Mouse (Mus musculus): ENCODE data around the gene Gm20489. TPM values are rescaled to one million over a fixed set of nuclear protein-coding genes. Genes with fewer than 3 reads are reported as not detected.

Gm20489 gene
- total RNA-seq, 2 experiments from 2014 or later: not detected

DNA sequence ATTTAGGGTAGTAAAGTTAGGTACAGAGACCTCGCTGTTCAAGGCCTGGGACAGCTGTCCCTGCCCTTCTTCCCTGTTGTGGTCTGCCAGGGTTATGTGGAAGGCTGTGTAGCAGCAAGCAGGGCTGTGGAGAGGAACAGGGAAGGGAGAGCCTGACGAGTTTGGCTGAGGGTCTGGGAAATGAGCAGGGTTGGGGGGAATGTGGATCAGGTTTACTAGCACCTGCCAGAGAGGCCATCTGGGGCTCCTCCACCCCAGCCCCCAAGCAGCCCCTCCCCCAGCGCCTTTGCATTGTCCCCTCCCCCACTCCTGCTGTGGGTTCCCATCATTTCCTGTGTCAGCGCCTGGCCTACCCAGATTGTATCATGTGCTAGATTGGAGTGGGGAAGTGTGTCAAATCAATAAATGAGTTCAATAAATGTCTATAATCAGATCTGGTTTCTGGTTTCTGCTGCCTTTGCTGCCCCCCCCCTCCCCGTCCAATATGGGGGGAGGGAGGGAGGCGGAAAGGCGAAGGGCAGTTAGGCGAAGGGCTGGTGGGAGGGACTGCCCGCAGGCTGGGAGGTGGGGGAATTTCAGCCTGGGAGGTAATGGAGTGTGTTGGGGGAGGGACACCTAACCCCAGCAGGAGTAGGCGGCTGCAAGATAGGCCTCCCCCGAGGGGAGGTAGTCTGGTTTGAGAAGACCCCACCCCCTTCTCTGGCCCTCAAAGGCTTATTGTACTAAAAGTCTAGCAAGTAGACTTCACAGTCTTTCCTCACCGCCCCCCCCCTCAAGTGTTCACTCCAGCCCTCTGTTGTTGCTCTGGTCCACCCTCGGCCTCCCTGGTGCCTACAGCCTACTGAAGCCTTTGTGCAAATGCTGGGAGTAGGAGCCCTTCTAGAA is 8.1 kb downstream of the Gm20489 start:
- DNase-seq: no peak

- DNase-seq: peak; percentile 24
Measured at GRCm38 (mm10) chrX:101256603-101257002, 12.2 kb downstream of the Gm20489 start.

DNA sequence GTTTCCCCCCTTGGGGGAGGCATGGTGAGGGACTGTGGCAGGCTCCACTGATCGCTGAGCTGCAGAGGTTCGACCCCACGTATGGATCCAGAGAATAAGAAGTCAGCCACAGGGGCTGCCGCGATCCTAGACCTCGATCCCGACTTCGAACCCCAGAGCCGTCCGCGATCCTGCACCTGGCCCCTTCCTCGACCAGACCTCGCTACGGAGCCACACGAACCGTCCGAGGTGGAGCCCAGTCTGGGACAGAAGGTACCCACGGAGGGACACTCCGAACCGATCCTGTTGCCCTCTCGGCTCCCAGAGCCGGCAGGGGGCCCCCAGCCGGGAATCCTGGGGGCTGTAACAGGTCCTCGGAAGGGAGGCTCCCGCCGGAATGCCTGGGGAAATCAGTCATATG is 14.1 kb downstream of the Gm20489 start:
- peak; percentile 6 for DNase-seq

DNA sequence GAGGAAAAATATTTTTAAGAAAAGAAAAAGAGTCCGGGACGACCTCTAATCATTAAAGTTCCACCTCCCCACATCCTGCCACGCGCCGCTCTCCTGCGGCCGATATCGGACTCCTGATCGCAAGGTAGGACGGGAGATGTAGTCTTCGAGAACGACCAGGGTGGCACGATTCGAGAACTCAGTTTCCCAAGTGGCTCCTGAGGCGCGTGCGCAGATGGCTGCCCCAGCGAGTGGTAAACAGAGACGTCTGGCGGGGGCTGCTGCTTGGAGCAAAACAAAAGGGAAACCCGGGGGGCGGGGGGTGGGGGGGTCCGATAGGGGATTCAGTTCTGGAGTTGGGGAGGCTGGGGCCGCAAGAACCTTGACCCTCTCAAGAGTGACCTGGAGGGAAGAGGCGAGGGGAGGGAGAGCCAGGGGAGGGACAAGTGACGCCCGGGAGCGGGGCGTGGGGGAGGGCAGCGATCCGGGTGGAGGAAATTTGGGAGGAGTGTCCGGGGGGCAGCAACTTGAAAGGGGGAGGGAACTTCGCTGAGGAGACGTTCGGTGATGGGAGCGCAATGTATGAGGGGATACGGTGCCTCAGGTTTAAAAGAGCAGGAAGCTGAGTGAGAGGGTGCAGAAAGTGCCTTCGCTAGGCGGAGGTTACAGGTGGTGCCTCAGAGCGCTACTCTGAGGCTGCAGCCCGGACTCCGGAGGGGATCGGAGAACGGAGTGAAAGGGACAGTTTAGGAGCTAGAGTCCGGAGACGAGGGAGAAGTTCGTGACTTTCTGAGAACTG is 14.7 kb downstream of the Gm20489 start, which contains the start of gene Foxo4:
Gene Foxo4, plus strand, starts transcription at position 577 of the 778 bp plus-strand sequence.
- peak; percentile 86 for DNase-seq

DNA sequence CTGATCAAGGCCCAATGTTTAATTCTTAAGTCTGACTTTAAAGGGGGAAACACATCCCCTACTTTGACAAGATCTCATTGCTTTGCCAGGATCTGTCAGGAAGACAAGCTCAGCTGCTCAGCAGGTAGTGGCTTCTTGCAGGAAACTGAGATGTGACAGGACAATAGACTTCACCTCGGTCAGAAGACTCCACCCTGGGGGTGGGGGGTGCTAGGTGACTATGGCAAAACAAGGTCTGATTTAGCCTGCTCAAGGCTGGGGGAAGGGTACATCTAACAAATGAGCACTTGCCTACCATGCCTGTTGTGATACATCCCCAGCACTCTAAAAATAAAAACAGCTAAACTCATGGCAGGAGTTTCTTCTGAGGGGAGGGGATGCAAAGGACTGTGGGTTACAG is 23.8 kb downstream of the Gm20489 start:
- DNase-seq: no peak

DNA sequence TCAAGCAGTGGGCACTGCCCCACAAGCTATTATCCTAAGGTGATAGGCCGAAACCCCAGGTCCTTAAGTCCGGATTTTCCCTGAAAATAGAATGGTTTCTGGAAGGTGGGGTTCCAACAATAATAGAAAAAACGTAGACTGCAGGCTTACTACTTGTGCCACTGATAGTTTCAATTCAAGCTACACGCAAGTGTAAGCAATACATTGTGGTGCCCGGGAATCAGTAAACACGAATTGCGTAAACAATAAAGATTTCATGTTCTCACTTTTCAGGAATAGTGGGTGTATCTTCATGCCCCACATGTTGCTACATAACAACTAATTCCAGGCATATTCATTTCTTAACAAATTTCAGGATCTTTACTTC is 46.0 kb downstream of the Gm20489 start:
- no peak for DNase-seq

GRCm38 (mm10) chrX:101221834-101222795 is 46.7 kb downstream of the Gm20489 start, which contains the start of gene Snx12:
TSS of gene Snx12 (minus strand) at chrX:101222563.
- peak; percentile 83 for DNase-seq

Other genes with a start within 250 kb of the Gm20489 start
- gene Tex11, start 209.4 kb downstream of the Gm20489 start, total RNA-seq (2021): not detected
- 1 to 10 TPM in 1 of 2 experiments, under 1 TPM in 1; 0.63 to 1.3 TPM for gene Slc7a3, start 183.0 kb downstream of the Gm20489 start, total RNA-seq (2021)
- gene Snx12, start 46.5 kb downstream of the Gm20489 start, total RNA-seq (2021): 10 to 100 TPM; 47.1 to 48.2 TPM
- gene Foxo4, start 14.5 kb downstream of the Gm20489 start, total RNA-seq (2021): 10 to 100 TPM; 35.8 to 40.1 TPM
- gene Gm614, start 5.0 kb downstream of the Gm20489 start, total RNA-seq (2021): 1 to 10 TPM in 1 of 2 experiments, not detected in 1; 1.2 TPM
- 10 to 100 TPM; 17.6 to 23.3 TPM for gene Il2rg, start 768 bp downstream of the Gm20489 start, total RNA-seq (2021)
- gene Med12, start 5.0 kb upstream of the Gm20489 start, total RNA-seq (2021): 10 to 100 TPM; 34.0 to 44.9 TPM
- gene Nlgn3, start 30.1 kb upstream of the Gm20489 start, total RNA-seq (2021): 10 to 100 TPM; 10.6 to 10.7 TPM
- gene Gjb1, start 107.4 kb upstream of the Gm20489 start, total RNA-seq (2021): 10 to 100 TPM; 42.2 to 80.7 TPM
- gene Zmym3, start 151.8 kb upstream of the Gm20489 start, total RNA-seq (2021): 10 to 100 TPM; 54.9 to 91.8 TPM
- gene Nono, start 160.3 kb upstream of the Gm20489 start, total RNA-seq (2021): 100 to 1,000 TPM; 185 to 186 TPM
- 10 to 100 TPM in 1 of 2 experiments, 1 to 10 TPM in 1; 8.9 to 43.1 TPM for gene Itgb1bp2, start 180.1 kb upstream of the Gm20489 start, total RNA-seq (2021)

All from adrenal gland, postnatal 10 days (tissue).